Mouse (Mus musculus): ENCODE measurements at regions not wholly inside any gene's neighbourhood (a gene's known extent, or its start where the extent isn't known, plus 50 kb on each side); places are given as distances from the start of the nearest gene placed in this dataset.
A peak's percentile ranks its signal among the peaks of the same experiment; 100 is the strongest.

DNA sequence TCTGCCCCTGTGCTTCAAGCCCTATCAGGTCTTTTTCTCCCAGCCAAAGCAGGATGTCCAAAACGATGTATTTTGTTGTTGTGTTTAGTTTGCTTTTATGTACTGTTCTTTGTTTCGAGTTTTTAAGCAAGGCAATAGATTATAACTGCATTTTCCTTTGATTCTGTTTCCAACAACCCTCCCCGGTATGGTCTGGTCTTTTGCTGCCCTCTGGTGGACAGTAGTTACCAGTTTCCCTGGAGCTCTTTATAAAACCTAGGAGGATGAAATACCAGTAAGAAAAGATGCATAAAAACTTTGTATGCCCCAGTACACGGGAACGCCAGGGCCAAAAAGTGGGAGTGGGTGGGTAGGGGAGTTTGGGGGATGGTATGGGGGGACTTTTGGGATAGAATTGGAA lies 73.9 kb upstream of the Itm2a start:
- peak; percentile 27 for DNase-seq

DNA sequence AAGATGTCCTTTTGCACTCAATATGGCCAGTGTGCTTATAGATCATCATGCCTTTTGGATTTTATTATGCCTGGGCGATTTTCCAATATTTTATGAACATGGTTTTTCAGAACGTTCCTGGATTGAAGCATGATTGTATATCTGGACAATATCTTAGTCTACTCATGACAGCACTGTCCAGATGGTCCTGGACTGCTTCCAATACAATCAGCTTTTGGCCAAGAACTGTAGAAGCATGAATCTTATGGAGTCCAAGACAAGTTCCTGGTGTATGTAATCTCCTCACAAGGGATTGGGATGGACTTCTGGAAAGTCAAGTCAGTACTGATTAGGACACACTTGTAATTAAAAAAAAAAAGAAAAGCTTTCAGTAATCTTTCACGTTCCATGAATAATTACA lies 66.1 kb upstream of the Itm2a start:
- DNase-seq, result no peak

Measured in kidney, adult 9 months (tissue).